Comparison of ENCODE assay signal across 9 mouse cellular contexts in genomic region chr3:90294651-90295050, GRCm38 (mm10). TPM values are rescaled to one million over a fixed set of nuclear protein-coding genes. Genes with fewer than 3 reads are reported as not detected.
DNase-seq lines count a peak whose midpoint lies in the region; ATAC-seq lines count a peak whose summit lies in the region.
"Had no signal": no experiment of that assay in that cellular context is flagged by ENCODE, and none has a peak within 500 bp of the region (broad histone marks: within the 10 kb centered on the region; RNA-seq: fewer than 3 reads in every experiment).

No protein-coding gene starts in this region.

- peak overlapping the region in 1 of 2 experiments; percentile 75; a peak in 2 of 4 replicates for H3K4me3 ChIP-seq in heart, embryonic 14.5 days (ENCODE audit: control insufficient read depth in 1 of 2, insufficient read depth in 1 of 2, low read depth in 1 of 2, low read length in 2 of 2)
- H3K4me3 ChIP-seq in brown adipose tissue, adult 24 weeks (ENCODE audit: insufficient read depth, low read depth, low read length), result peak overlapping the region; percentile 72; the same call in 1 of the 2 replicates
- peak overlapping the region; percentile 88 for H3K4me3 ChIP-seq in hindbrain, embryonic 12.5 days

- peaks cover 3% of the 10 kb centered on the region; the same call in 1 of the 2 replicates for H3K36me3 ChIP-seq in heart, embryonic 14.5 days (ENCODE audit: control insufficient read depth, insufficient read depth, low read length)
- H3K36me3 ChIP-seq in hindbrain, embryonic 12.5 days, result no peaks in the 10 kb centered on the region

- 47% methylated on average over 2 of the region's 2 CpGs for WGBS in heart, embryonic 14.5 days
- 65% methylated on average over 2 of the region's 2 CpGs for WGBS in hindbrain, embryonic 12.5 days

- peak overlapping the region; percentile 94 for H3K4me2 ChIP-seq in heart, embryonic 14.5 days (ENCODE audit: low read length)
- peak overlapping the region; percentile 90 for H3K4me2 ChIP-seq in hindbrain, embryonic 12.5 days (replicated peaks)

- intact Hi-C loops in heart, postnatal 14 days (cut with DNase I), result loop anchor here (5.0 to 10.0 kb wide), 2 partner anchors 78 to 170 kb away; partner anchors contain the start of gene Npr1

- H3K9ac ChIP-seq in heart, embryonic 14.5 days (ENCODE audit: low read length), result peak overlapping the region; percentile 89
- peak overlapping the region; percentile 96 for H3K9ac ChIP-seq in hindbrain, embryonic 12.5 days

- H3K9me3 ChIP-seq in heart, embryonic 14.5 days (ENCODE audit: control insufficient read depth, low read length), result no peaks in the 10 kb centered on the region
- H3K9me3 ChIP-seq in hindbrain, embryonic 12.5 days (replicated peaks), result no peaks in the 10 kb centered on the region

- H3K4me1 ChIP-seq in heart, embryonic 14.5 days (ENCODE audit: control insufficient read depth in 2 of 2, insufficient read depth in 2 of 2, low read length in 2 of 2), result peaks cover 0 to 17% of the 10 kb centered on the region in 2 experiments; a peak in 2 of 4 replicates
- H3K4me1 ChIP-seq in brown adipose tissue, adult 24 weeks (ENCODE audit: control insufficient read depth, insufficient read depth, insufficient read length, low read length), result peaks cover 3% of the 10 kb centered on the region; the same call in 1 of the 2 replicates
- peaks cover 22% of the 10 kb centered on the region for H3K4me1 ChIP-seq in hindbrain, embryonic 12.5 days

- no peak for DNase-seq in heart, postnatal 14 days
- no peak for DNase-seq in adrenal gland, postnatal 14 days
- no peak for DNase-seq in gastrocnemius, postnatal 10 days
- no peak for DNase-seq in ovary, postnatal 36 days (ENCODE audit: low spot score)
- DNase-seq: right cerebral cortex, postnatal 14 days had no signal

- H3K27me3 ChIP-seq in heart, embryonic 14.5 days (ENCODE audit: control insufficient read depth, insufficient read depth, low read length), result no peaks in the 10 kb centered on the region
- no peaks in the 10 kb centered on the region for H3K27me3 ChIP-seq in hindbrain, embryonic 12.5 days

- no peak for ATAC-seq in heart, embryonic 14.5 days (ENCODE audit: insufficient number of reproducible peaks, insufficient read depth, low FRiP score, low read depth)
- no peak for ATAC-seq in hindbrain, embryonic 12.5 days (ENCODE audit: low FRiP score)
- ATAC-seq in megakaryocyte-erythroid progenitor cell, adult 5-6 weeks (replicated peaks; ENCODE audit: low FRiP score, low TSS enrichment, poor library complexity, severe bottlenecking), result peak; percentile 20; the same call in 1 of the 2 replicates

- H3K27ac ChIP-seq in heart, embryonic 14.5 days (replicated peaks in 1 of 2; ENCODE audit: control insufficient read depth in 1 of 2, insufficient read depth in 1 of 2, low read depth in 2 of 2, low read length in 2 of 2), result no peak overlapping the region
- H3K27ac ChIP-seq in brown adipose tissue, adult 24 weeks (replicated peaks; ENCODE audit: low read depth, low read length), result no peak overlapping the region
- no peak overlapping the region for H3K27ac ChIP-seq in hindbrain, embryonic 12.5 days

RNA-seq across cellular contexts. Expression of gene Gatad2b, which starts 1.7 kb away (rescaled TPM):
- 8.2 and 9.4 TPM in 2 replicates for polyA plus RNA-seq in heart, embryonic 14.5 days (2014; fragmentation: Nextera tagmentation; extraction: Ambion mirVana)
- 10 to 100 TPM; 47.2 to 52.9 TPM for total RNA-seq in heart, postnatal 14 days (2021)
- 14.7 and 22.0 TPM in 2 replicates for polyA plus RNA-seq in brown adipose tissue, adult 24 weeks (2012; ENCODE audit: insufficient read depth, insufficient read length, missing spikeins)
- polyA plus RNA-seq in hindbrain, embryonic 12.5 days (2016; fragmentation: Nextera tagmentation; extraction: Ambion mirVana), result 14.2 and 17.1 TPM in 2 replicates
- total RNA-seq in megakaryocyte-erythroid progenitor cell, adult 5-6 weeks (2014; fragmentation: Nextera tagmentation), result 65.5 and 68.0 TPM in 2 replicates
- 23.8 and 28.5 TPM in 2 replicates for total RNA-seq in megakaryocyte-erythroid progenitor cell, adult 5-6 weeks (2017)
- total RNA-seq in adrenal gland, postnatal 14 days (2021), result 66.4 and 76.6 TPM in 2 replicates
- total RNA-seq in gastrocnemius, postnatal 10 days (2021), result 10 to 100 TPM; 48.5 to 57.8 TPM

RNA-seq across cellular contexts. Expression of gene Dennd4b, which starts 29.7 kb away (rescaled TPM):
- polyA plus RNA-seq in heart, embryonic 14.5 days (2014; fragmentation: Nextera tagmentation; extraction: Ambion mirVana), result 5.4 and 5.6 TPM in 2 replicates
- total RNA-seq in heart, postnatal 14 days (2021), result 10 to 100 TPM; 21.1 to 23.6 TPM
- polyA plus RNA-seq in brown adipose tissue, adult 24 weeks (2012; ENCODE audit: insufficient read depth, insufficient read length, missing spikeins), result 2.2 and 3.7 TPM in 2 replicates
- polyA plus RNA-seq in hindbrain, embryonic 12.5 days (2016; fragmentation: Nextera tagmentation; extraction: Ambion mirVana), result 6.2 and 6.7 TPM in 2 replicates
- 32.4 and 33.3 TPM in 2 replicates for total RNA-seq in megakaryocyte-erythroid progenitor cell, adult 5-6 weeks (2014; fragmentation: Nextera tagmentation)
- 7.0 and 21.5 TPM in 2 replicates for total RNA-seq in megakaryocyte-erythroid progenitor cell, adult 5-6 weeks (2017)
- total RNA-seq in adrenal gland, postnatal 14 days (2021), result 6.9 and 12.3 TPM in 2 replicates
- total RNA-seq in gastrocnemius, postnatal 10 days (2021), result 10 to 100 TPM; 36.0 to 38.9 TPM

RNA-seq across cellular contexts. Expression of gene Crtc2, which starts 40.7 kb away (rescaled TPM):
- 7.5 and 8.7 TPM in 2 replicates for polyA plus RNA-seq in heart, embryonic 14.5 days (2014; fragmentation: Nextera tagmentation; extraction: Ambion mirVana)
- total RNA-seq in heart, postnatal 14 days (2021), result 10 to 100 TPM; 19.5 to 21.7 TPM
- polyA plus RNA-seq in brown adipose tissue, adult 24 weeks (2012; ENCODE audit: insufficient read depth, insufficient read length, missing spikeins), result 20.0 and 25.7 TPM in 2 replicates
- 20.5 and 25.8 TPM in 2 replicates for polyA plus RNA-seq in hindbrain, embryonic 12.5 days (2016; fragmentation: Nextera tagmentation; extraction: Ambion mirVana)
- total RNA-seq in megakaryocyte-erythroid progenitor cell, adult 5-6 weeks (2014; fragmentation: Nextera tagmentation), result 33.0 and 45.4 TPM in 2 replicates
- total RNA-seq in megakaryocyte-erythroid progenitor cell, adult 5-6 weeks (2017), result 5.6 and 10.8 TPM in 2 replicates
- 37.5 and 51.7 TPM in 2 replicates for total RNA-seq in adrenal gland, postnatal 14 days (2021)
- 10 to 100 TPM; 15.1 to 18.0 TPM for total RNA-seq in gastrocnemius, postnatal 10 days (2021)

RNA-seq across cellular contexts. Expression of gene Slc39a1, which starts 46.7 kb away (rescaled TPM):
- polyA plus RNA-seq in heart, embryonic 14.5 days (2014; fragmentation: Nextera tagmentation; extraction: Ambion mirVana), result 86.6 and 88.2 TPM in 2 replicates
- 10 to 100 TPM; 94.0 to 95.4 TPM for total RNA-seq in heart, postnatal 14 days (2021)
- polyA plus RNA-seq in brown adipose tissue, adult 24 weeks (2012; ENCODE audit: insufficient read depth, insufficient read length, missing spikeins), result 46.7 and 53.9 TPM in 2 replicates
- polyA plus RNA-seq in hindbrain, embryonic 12.5 days (2016; fragmentation: Nextera tagmentation; extraction: Ambion mirVana), result 46.8 and 46.9 TPM in 2 replicates
- 21.9 and 23.2 TPM in 2 replicates for total RNA-seq in megakaryocyte-erythroid progenitor cell, adult 5-6 weeks (2014; fragmentation: Nextera tagmentation)
- total RNA-seq in megakaryocyte-erythroid progenitor cell, adult 5-6 weeks (2017), result 27.2 and 36.8 TPM in 2 replicates
- 106 and 108 TPM in 2 replicates for total RNA-seq in adrenal gland, postnatal 14 days (2021)
- 10 to 100 TPM; 68.7 to 77.9 TPM for total RNA-seq in gastrocnemius, postnatal 10 days (2021)

RNA-seq across cellular contexts. Expression of gene Creb3l4, which starts 51.3 kb away (rescaled TPM):
- polyA plus RNA-seq in heart, embryonic 14.5 days (2014; fragmentation: Nextera tagmentation; extraction: Ambion mirVana), result 1.9 and 3.5 TPM in 2 replicates
- total RNA-seq in heart, postnatal 14 days (2021), result not detected
- not detected in 2 replicates for polyA plus RNA-seq in brown adipose tissue, adult 24 weeks (2012; ENCODE audit: insufficient read depth, insufficient read length, missing spikeins)
- polyA plus RNA-seq in hindbrain, embryonic 12.5 days (2016; fragmentation: Nextera tagmentation; extraction: Ambion mirVana), result 4.8 and 5.3 TPM in 2 replicates
- total RNA-seq in megakaryocyte-erythroid progenitor cell, adult 5-6 weeks (2014; fragmentation: Nextera tagmentation), result not detected in 2 replicates
- total RNA-seq in megakaryocyte-erythroid progenitor cell, adult 5-6 weeks (2017), result not detected in 2 replicates
- 0.33 and 0.38 TPM in 2 replicates for total RNA-seq in adrenal gland, postnatal 14 days (2021)
- total RNA-seq in gastrocnemius, postnatal 10 days (2021), result under 1 TPM in 1 of 2 experiments, not detected in 1; 0.49 TPM
